In genomic region chr2:155683821-155684220, GRCm38 (mm10) we compare ENCODE assay signal across 21 mouse cellular contexts. TPM values are rescaled to one million over a fixed set of nuclear protein-coding genes. Genes with fewer than 3 reads are reported as not detected.
DNase-seq lines count a peak whose midpoint lies in the region; ATAC-seq lines count a peak whose summit lies in the region.
"Had no signal": no experiment of that assay in that cellular context is flagged by ENCODE, and none has a peak within 500 bp of the region (broad histone marks: within the 10 kb centered on the region; RNA-seq: fewer than 3 reads in every experiment).

No protein-coding gene starts in this region.

- H3K9ac ChIP-seq in heart, embryonic 11.5 days (ENCODE audit: low read depth, low read length), result no peak overlapping the region
- no peak overlapping the region for H3K9ac ChIP-seq in midbrain, embryonic 11.5 days (ENCODE audit: low read length)
- H3K9ac ChIP-seq in midbrain, embryonic 16.5 days (ENCODE audit: low read depth, low read length), result no peak overlapping the region

- H3K4me1 ChIP-seq in heart, embryonic 11.5 days (ENCODE audit: control insufficient read depth, insufficient read depth, low read length), result no peaks in the 10 kb centered on the region
- H3K4me1 ChIP-seq in midbrain, embryonic 11.5 days (ENCODE audit: control insufficient read depth, insufficient read depth, low read length), result no peaks in the 10 kb centered on the region
- no peaks in the 10 kb centered on the region for H3K4me1 ChIP-seq in midbrain, embryonic 16.5 days (ENCODE audit: control insufficient read depth, insufficient read depth, low read length)

- H3K27me3 ChIP-seq in heart, embryonic 11.5 days (ENCODE audit: control insufficient read depth, insufficient read depth, low read length), result no peaks in the 10 kb centered on the region
- no peaks in the 10 kb centered on the region for H3K27me3 ChIP-seq in midbrain, embryonic 11.5 days (ENCODE audit: control insufficient read depth, insufficient read depth, low read length)
- no peaks in the 10 kb centered on the region for H3K27me3 ChIP-seq in midbrain, embryonic 16.5 days (ENCODE audit: control insufficient read depth, insufficient read depth, low read depth, low read length)
- H3K27me3 ChIP-seq: CH12.LX, Patski had no signal

- no peak for ATAC-seq in heart, embryonic 11.5 days (replicated peaks; ENCODE audit: insufficient number of reproducible peaks, low FRiP score, low TSS enrichment)
- no peak for ATAC-seq in midbrain, embryonic 11.5 days (ENCODE audit: low FRiP score)
- no peak for ATAC-seq in midbrain, embryonic 16.5 days
- ATAC-seq: activated CD4-positive, CD25-positive, alpha-beta regulatory T cell, adult 4 months; CD4-positive, CD25-positive, alpha-beta regulatory T cell, adult 4 months; Patski had no signal

- no peaks in the 10 kb centered on the region for H3K36me3 ChIP-seq in heart, embryonic 11.5 days (ENCODE audit: control insufficient read depth, insufficient read depth, low read length)
- H3K36me3 ChIP-seq in midbrain, embryonic 11.5 days (ENCODE audit: control insufficient read depth, insufficient read depth, low read length), result no peaks in the 10 kb centered on the region
- no peaks in the 10 kb centered on the region for H3K36me3 ChIP-seq in midbrain, embryonic 16.5 days (ENCODE audit: control insufficient read depth, insufficient read depth, low read length)

- 95% methylated on average over 5 of the region's 5 CpGs for WGBS in heart, embryonic 11.5 days (ENCODE audit: insufficient replicate concordance)
- 91% methylated on average over 5 of the region's 5 CpGs for WGBS in midbrain, embryonic 11.5 days
- 96% methylated on average over 5 of the region's 5 CpGs for WGBS in midbrain, embryonic 16.5 days

- H3K27ac ChIP-seq in heart, embryonic 11.5 days (ENCODE audit: low read depth, low read length), result no peak overlapping the region
- no peak overlapping the region for H3K27ac ChIP-seq in midbrain, embryonic 11.5 days (ENCODE audit: low read depth, low read length)
- H3K27ac ChIP-seq in midbrain, embryonic 16.5 days (ENCODE audit: low read length), result no peak overlapping the region

- no peak overlapping the region for H3K4me3 ChIP-seq in heart, embryonic 11.5 days (ENCODE audit: low read depth, low read length)
- no peak overlapping the region for H3K4me3 ChIP-seq in midbrain, embryonic 11.5 days (ENCODE audit: low read depth, low read length)
- no peak overlapping the region for H3K4me3 ChIP-seq in midbrain, embryonic 16.5 days (ENCODE audit: low read depth, low read length)

- peak; percentile 55 for DNase-seq in heart, adult 11 months
- peak; percentile 51 for DNase-seq in midbrain, embryonic 11.5 days (ENCODE audit: low spot score, missing footprints)
- DNase-seq: adrenal gland, adult 2 months; adrenal gland, adult 8-10 months; adrenal gland, postnatal 10 days; adrenal gland, postnatal 14 days; adrenal gland, postnatal 25 days; adrenal gland, postnatal 36 days; B cell, adult 2 months; cerebellum, adult 11 months; cerebellum, adult 11-12 months; cerebellum, adult 18-20 months had no signal

- H3K9me3 ChIP-seq in heart, embryonic 11.5 days (replicated peaks; ENCODE audit: control insufficient read depth, low read length), result no peaks in the 10 kb centered on the region
- H3K9me3 ChIP-seq in midbrain, embryonic 11.5 days (ENCODE audit: control insufficient read depth, low read length), result no peaks in the 10 kb centered on the region
- no peaks in the 10 kb centered on the region for H3K9me3 ChIP-seq in midbrain, embryonic 16.5 days (replicated peaks; ENCODE audit: control insufficient read depth, low read length, poor library complexity, severe bottlenecking)
- H3K9me3 ChIP-seq: G1E had no signal

- H3K4me2 ChIP-seq in heart, embryonic 11.5 days, result no peak overlapping the region
- no peak overlapping the region for H3K4me2 ChIP-seq in midbrain, embryonic 11.5 days
- H3K4me2 ChIP-seq in midbrain, embryonic 16.5 days (ENCODE audit: low read length), result no peak overlapping the region

RNA-seq across cellular contexts. Expression of gene Trpc4ap, which starts 8.4 kb away (rescaled TPM):
- polyA plus RNA-seq in heart, embryonic 11.5 days (2014; fragmentation: Nextera tagmentation; extraction: Ambion mirVana), result 92.4 and 102 TPM in 2 replicates
- polyA plus RNA-seq in midbrain, embryonic 11.5 days (2014; fragmentation: Nextera tagmentation; extraction: Ambion mirVana), result 138 and 144 TPM in 2 replicates
- polyA plus RNA-seq in midbrain, embryonic 16.5 days (2015; fragmentation: Nextera tagmentation; extraction: Ambion mirVana), result 152 and 157 TPM in 2 replicates

RNA-seq across cellular contexts. Expression of gene Edem2, which starts 45.5 kb away (rescaled TPM):
- polyA plus RNA-seq in heart, embryonic 11.5 days (2014; fragmentation: Nextera tagmentation; extraction: Ambion mirVana), result 28.6 and 28.8 TPM in 2 replicates
- polyA plus RNA-seq in midbrain, embryonic 11.5 days (2014; fragmentation: Nextera tagmentation; extraction: Ambion mirVana), result 32.3 and 34.6 TPM in 2 replicates
- 46.3 and 49.6 TPM in 2 replicates for polyA plus RNA-seq in midbrain, embryonic 16.5 days (2015; fragmentation: Nextera tagmentation; extraction: Ambion mirVana)

RNA-seq across cellular contexts. Expression of gene Gm17581, which starts 51.8 kb away (rescaled TPM):
- polyA plus RNA-seq in heart, embryonic 11.5 days (2014; fragmentation: Nextera tagmentation; extraction: Ambion mirVana), result not detected in 2 replicates
- not detected in 2 replicates for polyA plus RNA-seq in midbrain, embryonic 11.5 days (2014; fragmentation: Nextera tagmentation; extraction: Ambion mirVana)
- polyA plus RNA-seq in midbrain, embryonic 16.5 days (2015; fragmentation: Nextera tagmentation; extraction: Ambion mirVana), result not detected in 2 replicates
- polyA plus RNA-seq: activated CD4-positive, CD25-positive, alpha-beta regulatory T cell, adult 4 months; adrenal gland, adult 2 months; brain, embryonic 14.5 days; C2C12; CD4-positive, CD25-positive, alpha-beta regulatory T cell, adult 4 months; G1E; Patski had no signal
